Mouse (Mus musculus): ENCODE measurements around the gene Agmat.
A peak's percentile ranks its signal among the peaks of the same experiment; 100 is the strongest.
"Not testable (repeated sequence)": the region's sequence is repeated elsewhere in the genome, so short reads cannot be mapped to it uniquely, and the experiment has no call there.

Gene Agmat

DNA sequence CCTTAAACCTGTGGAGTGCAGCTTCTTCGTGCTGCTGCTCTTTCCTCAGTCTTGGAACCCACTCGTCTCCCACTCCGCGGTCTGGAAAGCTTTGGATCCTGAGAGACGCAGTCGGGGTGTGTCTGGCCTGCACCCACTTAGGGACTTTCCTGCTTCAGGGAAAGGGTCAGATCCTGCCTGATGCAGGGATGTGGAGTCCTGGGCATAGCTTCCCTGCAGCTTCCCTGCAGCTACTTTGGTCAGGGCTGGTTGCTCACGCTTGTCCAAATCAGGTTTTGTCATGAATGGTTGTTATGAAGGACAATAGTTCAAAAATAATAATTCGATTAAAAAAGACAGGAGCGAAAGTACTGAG, 11.3 kb upstream of the Agmat start:
- DNase-seq (ENCODE audit: low spot score in 2 of 2) = no peak

DNA sequence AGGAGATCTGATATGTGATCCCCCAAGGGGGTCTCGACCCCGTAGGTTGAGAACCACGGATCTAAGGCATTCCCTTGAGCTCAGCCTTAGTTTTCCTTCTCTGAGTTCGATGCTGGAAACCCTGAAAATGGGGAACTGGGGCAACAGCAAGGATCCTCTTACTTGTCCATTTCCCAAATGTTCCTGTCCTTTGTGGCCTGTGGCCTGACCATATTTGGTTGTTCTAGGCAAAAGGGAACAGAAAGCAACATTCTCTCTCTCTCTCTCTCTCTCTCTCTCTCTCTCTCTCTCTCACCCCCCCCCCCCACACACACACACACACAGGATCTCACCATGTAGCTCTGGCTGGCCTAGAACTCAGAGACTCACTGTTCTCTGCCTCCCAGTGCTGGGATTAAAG, 9.6 kb upstream of the Agmat start:
- DNase-seq (ENCODE audit: low spot score in 2 of 2) = no peak

DNA sequence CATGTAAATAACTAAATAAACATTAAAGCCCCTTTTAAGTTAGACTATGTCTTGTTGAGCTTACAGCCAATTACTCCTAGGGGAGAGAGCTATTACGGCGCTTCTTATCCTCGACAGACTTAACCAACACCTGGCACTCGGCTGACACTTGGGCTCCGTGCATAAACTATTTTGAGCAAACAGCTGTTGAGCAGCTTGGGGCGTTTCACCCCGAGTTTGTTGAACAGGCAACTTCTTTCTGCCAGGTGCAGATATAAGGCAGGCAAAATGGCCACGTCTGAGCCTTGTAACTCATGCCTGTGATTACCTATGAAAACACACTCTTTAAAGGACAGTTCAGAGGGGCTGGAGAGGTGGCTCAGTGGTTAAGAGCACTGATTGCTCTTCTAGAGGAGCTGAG, 8.5 kb upstream of the Agmat start:
- no peak for DNase-seq (ENCODE audit: low spot score in 2 of 2)

DNA sequence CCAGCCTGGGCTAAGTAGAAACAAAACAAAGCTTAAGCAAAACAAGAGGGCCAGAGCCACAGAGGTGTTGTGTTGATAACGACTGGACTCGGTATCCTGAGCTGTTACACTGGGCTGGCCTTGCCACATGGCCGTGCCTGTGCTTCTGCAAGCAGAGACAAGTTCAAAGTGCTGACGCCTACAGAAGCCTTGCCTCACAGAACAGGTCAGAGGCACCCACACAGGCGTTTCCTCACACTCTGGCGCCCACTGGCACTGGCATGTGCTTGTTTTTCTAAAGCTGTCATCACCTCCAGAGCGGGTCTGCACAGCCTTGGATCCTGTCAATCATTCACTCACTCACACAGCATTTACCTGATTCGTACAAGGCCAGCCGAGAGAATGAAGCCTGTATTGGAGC, 4.6 kb upstream of the Agmat start:
- DNase-seq (ENCODE audit: low spot score in 2 of 2) = no peak

DNA sequence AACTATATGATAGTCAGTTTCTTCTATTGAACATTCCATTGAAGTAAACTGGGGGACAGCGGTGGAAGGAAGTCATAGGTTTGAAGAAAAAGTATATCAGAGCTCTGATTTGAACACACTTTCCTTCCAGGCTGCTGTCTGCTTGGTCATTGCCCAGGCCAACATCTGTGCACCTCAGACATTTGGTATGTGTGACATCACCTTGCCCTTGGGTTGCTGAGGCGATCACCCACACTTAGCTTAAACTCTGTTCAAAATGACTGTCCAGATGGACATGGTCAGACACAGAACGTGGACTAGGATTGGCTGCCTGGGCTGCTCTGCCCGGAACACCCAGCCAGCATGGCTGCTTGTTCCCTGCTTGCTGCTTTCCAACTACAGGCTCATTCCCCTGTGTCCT, 4.1 kb upstream of the Agmat start:
- DNase-seq (ENCODE audit: low spot score in 2 of 2) = no peak

DNA sequence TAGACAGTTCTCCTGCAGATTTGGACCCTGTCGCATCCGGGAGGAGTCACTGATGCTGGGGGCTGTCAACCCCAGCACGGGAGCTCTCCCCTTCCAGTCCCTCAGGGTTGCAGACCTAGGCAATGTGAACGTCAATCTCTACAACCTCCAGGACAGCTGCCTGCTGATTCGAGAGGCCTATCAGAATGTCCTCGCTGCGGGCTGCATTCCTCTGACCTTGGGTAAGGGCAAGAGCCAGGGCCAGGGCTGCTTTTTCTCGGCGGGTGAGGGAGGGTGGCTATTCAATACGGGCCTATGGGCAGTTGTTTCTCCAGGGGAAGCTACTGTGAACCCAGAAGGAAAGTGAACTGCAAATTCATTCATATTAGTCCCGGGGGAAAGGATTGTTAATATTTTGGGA, 3.1 kb downstream of the Agmat start:
- no peak for DNase-seq (ENCODE audit: low spot score in 2 of 2)

DNA sequence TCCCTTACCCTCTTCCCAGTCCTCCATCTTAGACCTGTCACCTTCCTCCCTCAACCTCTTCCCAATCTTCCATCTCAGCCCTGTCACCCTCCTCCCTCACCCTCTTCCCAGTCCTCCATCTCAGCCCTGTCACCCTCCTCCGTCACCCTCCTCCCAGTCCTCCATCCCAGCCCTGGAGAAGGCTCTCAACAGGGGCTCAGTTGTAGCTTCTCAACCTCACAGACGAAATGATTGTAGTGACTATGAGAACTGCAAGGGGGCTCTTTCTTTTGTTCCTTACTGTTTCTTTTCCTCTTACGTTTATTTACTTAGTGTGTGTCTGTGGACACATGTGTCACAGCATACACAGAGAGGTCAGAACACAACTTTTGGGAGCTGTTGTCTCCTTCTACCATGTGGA, 4.4 kb downstream of the Agmat start:
- DNase-seq (ENCODE audit: low spot score in 2 of 2) = no peak

DNA sequence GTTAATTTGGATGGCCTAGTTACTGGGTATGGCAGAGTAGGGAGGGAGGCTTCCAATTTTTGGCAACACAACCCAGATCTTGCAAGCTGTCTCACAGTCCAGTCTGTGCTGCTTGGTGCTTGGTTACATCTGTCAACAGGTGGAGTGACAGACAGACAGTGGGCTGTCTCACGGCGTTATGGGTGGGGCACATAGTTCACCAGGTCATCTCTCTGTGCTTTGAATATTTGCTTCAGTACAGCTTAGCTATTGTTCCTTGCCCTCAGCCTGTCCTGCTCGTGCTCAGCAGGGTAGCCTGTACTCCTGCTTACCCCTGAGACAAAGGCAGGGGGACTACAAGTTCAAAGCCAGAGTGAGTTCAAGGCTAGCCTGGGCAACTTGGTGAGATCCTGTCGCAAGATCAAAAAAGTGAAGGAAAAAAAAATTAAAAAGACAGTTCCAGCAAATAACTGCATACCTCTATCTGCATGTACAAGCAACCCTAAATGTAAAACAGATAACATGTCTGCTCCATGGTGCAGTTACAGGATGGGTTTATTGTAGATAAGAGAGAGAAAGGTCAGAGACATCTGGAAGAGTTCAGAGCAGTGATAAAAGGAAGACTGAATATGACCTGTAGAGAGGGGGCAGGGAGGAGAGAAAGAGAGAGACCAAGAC, 5.1 kb downstream of the Agmat start:
- no peak for DNase-seq (ENCODE audit: low spot score in 2 of 2)

DNA sequence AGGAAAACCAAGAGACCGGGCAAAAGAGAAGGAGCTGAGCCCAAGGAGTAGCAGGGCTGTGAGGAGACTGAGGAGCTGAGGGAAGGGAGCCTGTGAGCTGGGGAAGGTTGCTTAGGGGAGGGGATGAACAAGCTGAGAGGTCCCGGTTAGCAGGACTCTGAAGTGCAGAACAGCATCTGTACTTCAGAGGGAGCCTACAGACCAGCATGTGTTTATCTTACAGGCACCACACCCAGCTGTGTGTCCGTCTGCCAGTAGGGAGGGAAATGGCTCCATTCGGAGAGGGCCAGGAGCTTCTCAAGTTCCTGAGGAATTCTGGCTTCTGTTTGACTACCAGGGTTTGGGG, 5.6 kb downstream of the Agmat start:
- DNase-seq (ENCODE audit: low spot score in 2 of 2) = no peak

DNA sequence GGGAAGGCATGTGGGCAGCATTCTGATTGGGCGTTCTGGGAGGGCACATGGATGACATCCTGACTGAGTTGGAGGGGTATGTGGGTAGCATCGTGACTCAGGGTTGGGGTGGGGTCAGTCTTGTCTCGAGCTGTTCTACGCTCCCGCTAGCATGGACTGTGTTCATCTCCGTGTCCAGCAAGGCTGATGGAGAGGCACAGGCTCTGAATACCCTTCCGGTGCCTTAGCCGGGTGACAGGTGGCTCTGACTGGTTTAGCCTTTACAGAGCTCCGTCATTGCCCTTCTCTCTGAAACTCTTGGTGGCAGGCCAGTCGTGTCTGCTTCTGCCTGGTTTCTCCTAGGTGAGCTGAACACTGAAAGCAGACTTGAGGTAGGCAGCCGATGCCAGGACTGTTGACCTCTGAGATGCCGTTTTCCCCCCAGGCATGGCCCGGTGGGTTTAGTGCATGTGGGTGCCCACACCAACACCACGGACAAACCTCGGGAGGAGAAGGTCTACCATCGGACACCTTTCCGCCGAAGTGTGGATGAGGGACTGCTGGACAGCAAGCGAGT, 9.0 kb downstream of the Agmat start:
- DNase-seq (ENCODE audit: low spot score in 2 of 2) = no peak

DNA sequence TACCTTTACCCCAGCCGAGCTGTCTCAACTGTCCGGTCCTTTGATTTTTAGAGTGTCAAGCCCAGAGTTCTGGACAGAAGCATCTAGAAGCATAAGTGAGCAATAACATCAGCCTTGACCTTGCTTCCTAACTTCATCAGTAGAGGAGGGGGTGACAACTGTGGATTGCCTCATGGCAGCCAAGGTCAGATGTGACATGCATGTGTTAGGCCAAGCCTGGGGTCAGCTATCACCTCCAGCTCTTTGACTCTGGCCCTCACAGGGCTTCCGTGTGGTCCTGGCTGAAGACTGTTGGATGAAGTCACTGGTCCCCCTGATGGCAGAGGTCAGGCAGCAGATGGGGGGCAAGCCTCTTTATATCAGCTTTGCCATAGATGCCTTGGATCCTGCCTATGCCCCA, 10.7 kb downstream of the Agmat start:
- DNase-seq (ENCODE audit: low spot score in 2 of 2) = no peak

DNA sequence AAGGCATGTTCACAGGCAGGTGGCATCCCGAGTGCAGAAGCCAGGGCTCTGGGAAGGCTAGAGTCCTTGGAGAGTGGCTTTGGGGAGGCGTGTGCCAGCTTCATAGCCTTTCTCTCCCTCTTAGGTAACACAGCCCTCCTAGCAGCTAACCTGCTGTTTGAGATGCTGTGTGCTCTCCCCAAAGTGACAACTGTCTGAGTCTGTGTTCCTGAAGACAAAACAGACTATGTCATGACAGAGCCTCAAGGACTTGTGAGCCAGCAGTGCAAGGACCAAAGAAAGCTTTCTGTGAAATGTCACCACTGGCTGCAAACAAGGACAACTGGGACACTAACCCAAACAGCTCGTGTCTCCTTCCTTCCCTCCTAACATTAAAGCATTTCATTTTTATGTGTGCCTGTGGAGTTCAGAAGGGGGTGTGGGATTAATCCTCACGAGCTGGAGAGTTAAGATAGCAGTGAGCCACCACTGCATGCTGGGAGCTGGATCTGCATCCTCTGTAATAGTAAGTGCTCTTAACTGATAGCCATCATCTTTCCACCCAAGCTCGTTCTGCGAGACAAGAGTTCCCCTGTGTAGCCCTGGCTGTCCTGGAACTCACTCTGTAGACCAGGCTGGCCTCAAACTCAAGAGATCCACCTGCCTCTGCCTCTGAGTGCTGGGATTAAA, 12.5 kb downstream of the Agmat start:
- DNase-seq (ENCODE audit: low spot score in 2 of 2) = no peak

DNA sequence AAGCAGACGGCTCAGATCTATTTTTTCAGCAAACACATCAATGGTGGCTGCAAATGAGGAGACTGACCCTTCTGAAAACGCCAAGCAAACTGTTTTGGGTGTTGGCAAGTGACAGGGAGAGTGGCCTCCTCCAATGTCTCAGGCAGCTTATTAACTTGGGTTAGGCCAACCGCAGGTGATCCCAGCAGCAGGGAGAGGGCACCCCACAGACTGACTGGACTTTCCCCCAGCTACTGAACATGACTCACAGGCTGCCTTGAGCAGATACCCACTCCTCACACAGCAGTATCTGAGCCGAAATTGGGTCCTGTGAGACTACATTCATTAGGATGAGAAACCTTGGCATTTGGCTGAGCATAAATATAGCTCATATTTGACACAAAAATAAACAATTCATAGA, 14.5 kb downstream of the Agmat start:
- no peak for DNase-seq (ENCODE audit: low spot score in 2 of 2)

DNA sequence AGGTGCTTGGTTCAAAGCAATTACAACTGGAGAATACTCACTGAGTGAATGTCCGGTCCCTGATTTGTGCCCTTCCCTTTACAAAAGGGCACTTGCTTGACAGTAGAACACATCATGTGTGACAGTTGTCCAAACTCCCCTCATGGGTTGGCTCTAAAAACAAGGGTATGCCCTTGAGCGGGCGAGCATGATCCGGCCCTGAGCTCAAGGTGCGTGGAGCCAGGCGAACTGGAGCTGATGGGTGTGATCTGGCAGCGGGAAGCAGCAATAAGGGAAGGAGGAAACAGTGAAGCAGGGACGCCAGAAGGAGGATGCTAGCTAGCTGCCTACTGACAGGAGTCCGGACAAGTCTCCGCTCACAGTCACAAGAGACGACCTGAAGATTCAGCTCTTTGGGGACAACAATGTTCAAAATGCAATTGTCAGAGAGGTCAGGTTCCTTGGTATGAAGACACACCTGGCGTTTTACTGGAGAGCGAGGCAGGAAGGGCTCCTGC, 15.7 kb downstream of the Agmat start:
- no peak for DNase-seq (ENCODE audit: low spot score in 2 of 2)

DNA sequence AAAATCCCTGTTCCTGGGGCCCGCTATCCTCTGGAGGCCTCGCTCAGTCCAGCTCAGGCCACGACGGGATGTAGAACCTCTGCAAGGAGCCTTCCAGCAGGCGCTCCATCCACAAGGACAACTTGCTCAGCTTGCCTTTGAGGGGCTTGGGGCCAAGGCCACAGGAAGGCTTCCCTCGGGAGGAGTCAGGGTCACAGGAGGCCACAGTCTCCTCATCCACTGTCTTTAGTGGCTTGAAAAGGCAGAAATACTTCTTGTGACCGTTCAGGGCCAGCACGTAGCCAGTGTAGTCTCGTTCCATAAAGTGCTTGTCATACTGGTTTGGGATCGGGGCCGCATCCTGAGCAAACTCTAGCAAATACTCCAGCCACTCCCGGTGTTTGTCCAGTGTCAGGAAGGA, 17.0 kb downstream of the Agmat start:
- DNase-seq (ENCODE audit: low spot score in 2 of 2) = no peak

DNA sequence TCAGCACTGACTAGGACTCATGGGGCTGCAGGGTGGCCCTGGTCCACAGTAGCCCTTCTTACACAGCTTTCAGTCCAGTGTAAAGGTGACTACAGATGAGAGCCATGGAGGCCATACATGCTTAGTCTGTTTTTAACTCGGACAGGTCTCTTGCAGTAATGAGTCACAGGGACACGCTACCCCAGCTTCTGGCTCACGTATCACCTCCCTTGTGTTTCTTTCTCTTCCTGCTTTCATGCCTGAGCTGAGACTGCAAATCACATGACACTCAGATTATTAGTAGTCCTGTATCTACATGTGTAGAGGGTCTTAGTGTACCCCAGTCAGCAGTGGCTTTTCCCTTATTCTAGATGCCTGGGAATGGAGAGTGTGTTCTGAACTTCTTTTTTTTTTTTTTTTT, 18.5 kb downstream of the Agmat start:
- no peak for DNase-seq (ENCODE audit: low spot score in 2 of 2)

DNA sequence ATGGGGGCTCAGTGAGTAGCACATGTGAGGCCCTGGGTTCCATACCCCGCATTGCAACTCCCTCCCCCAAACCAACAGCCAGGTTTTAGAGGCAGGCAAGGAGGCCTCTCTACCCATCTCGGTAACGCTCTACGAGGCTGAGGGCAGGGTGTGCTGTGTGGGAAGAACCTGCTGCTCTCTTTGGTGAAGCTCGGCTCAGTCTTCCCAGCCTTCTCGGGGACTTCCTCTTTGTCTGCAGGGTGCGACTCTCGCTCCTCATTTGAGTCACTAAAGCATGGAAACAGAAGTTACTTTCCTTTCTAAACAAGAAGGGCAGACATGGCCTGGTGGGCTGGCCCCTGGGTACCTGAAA, 19.8 kb downstream of the Agmat start:
- DNase-seq (ENCODE audit: low spot score in 2 of 2) = peak; percentile 39 to 47

DNA sequence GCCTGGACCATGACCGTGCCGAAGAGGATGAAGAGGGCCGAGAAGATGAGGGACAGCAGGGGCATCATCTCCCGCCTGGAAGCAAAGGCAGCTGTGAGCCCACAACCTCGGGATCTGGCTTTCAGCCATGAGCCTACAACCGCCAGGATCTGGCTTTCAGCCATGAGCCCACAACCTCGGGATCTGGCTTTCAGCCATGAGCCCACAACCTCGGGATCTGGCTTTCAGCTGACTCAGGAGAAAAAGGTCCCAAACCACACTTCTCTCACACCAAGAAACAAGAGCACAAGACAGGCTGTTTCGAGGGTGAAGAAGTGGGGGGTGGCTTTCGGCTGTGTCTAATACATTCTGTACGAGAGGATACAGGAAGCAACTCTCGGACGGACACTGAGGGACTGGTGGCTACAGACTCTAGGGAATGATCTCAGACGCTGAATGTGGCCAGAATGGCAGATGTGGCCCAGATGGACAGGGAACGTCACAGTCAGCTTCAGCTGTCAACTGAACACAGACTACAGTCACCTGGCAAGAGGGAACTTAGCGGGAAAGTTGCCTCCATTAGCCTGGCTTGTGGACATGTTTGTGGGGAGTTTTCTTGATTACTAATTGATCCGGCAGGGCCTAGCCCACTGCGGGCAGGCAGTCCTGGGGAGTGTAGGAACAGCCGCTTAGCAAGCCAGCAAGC, 20.3 kb downstream of the Agmat start:
- DNase-seq (ENCODE audit: low spot score in 2 of 2) = peak in 1 of 2 experiments; percentile 57

DNA sequence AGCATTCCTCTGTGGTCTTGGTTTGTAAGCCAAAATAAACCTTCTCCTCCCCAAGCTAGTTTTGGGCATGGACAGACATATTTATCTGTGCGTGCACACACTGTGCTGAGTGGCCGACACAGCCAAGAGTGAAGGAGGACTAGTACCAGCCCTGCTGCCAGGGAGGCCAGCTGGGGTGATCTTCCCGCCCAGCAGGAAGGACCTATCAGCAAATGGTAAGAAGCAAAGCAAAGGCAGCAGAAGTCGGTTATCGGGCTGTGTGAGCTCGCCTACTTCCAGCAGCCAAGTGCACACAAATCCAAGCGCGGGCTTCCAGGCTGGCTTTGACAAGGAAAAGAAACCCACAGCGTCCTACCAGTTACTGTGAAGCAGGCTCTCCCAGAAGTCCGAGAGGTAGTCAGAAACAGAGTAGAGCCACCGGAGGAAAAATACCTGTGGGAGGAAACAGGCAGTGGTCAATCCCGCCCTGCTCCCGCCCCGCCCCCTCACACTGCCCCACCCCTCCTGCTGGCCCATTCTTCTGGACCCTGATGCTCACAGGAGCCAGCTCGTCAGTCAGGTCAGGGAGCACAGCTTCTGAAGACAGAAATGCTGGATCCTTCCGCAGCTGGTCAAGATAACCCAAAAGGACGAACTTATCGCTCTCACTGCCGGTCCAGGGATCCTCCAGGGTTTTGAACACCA, 21.0 kb downstream of the Agmat start:
- DNase-seq (ENCODE audit: low spot score in 2 of 2) = no peak

DNA sequence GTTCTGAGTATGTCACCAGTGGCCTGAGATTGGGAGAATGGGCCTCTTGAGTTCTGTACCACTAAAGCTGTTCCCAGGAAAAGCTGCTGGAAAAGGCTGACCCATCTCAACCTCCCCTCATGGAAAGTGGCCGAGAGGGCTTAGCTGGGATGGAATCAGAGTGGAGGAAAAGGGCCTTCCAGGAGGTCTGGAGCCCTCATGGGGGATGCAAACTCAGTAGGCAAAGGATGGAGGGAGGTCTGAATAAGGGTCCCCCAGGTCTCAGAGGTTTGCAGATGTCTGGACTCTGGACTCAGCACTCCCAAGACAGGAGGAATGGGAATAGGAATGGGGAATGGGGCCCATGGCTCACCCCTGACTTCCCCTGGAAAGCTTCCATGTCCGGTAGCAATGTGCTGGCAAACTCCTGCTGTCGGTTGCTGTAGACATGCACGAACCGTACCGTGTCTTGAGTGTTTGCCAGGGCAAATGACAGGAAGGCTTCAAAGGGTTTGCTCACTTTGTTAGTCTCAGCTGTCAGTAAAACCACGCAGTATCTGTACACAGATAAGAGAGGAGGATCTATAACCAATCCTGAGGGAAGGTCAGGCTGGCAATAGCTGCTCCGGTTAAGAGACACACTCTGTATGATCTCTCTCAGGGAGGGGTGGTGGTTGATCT, 23.2 kb downstream of the Agmat start:
- DNase-seq (ENCODE audit: low spot score in 2 of 2) = no peak

DNA sequence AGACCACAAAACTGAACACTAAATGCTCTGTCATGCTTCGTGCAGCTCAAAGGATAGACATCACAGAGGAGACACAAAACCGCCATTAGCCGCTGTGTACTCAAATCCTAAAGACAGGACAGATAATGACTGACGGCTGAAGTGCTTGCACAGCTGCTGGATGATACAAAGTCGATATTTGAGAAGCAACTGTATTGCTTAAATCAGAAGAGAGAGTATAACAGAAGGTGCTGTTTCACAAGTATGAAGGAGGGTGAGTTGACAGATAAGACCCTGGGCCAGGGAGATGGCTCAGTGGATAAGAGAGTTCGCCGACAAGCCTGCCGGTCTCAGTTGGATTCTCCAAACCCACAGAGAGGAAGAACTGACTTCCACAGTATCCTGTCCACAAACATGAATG, 25.4 kb downstream of the Agmat start:
- DNase-seq (ENCODE audit: low spot score in 2 of 2) = no peak

DNA sequence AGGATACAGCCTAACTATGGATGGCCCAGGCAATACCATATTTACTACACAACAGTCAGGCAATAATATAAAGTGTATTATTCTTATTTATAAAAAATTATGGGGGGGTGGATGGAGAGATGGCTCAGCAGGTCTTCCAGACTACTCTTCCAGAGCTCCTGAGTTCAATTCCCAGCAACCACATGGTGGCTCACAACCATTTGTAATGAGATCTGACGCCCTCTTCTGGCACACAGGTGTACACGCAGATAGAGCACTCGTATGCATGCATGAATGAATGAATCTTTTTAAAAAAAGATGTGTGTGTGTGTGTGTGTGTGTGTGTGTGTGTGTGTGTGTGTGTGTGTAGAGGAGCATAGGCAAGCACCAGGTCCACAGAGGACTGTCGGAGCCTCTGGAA, 26.5 kb downstream of the Agmat start:
- DNase-seq (ENCODE audit: low spot score in 2 of 2) = not testable (repeated sequence)

Data from right cerebral cortex, postnatal 10 days (tissue).